Mouse (Mus musculus) kidney, postnatal 0 days (tissue): ENCODE measurements around the gene Tmem229a. TPM values are rescaled to one million over a fixed set of nuclear protein-coding genes. Genes with fewer than 3 reads are reported as not detected.

Experiments
- ATAC-seq: fragments of 200-750 bp; cut with Nextera tagmentation; replicated peaks from 2 replicates; pipeline ENCODE4 v1.8.0; 2017; ENCODE audit warnings: low read depth, moderate number of reproducible peaks, moderate TSS enrichment, moderate library complexity; ENCODE audit not compliant: low FRiP score
- DNase-seq: peaks from one replicate; pipeline ENCODE4 v3.0.0-alpha.2; 2016; ENCODE audit warnings: low spot score
- H3K27ac ChIP-seq: fragments of 300-500 bp; sonication (generic); 2 replicates; pipeline ENCODE4 v1.5.1; 2014; ENCODE audit warnings: mild to moderate bottlenecking
- H3K27me3 ChIP-seq: fragments of 300-500 bp; sonication (generic); 2 replicates; pipeline ENCODE4 v1.6.1; 2014; ENCODE audit warnings: low read length, mixed read lengths; ENCODE audit not compliant: insufficient read depth
- H3K36me3 ChIP-seq: fragments of 300-500 bp; sonication (generic); 2 replicates; pipeline ENCODE4 v1.6.1; 2014; ENCODE audit warnings: low read length, mixed read lengths; ENCODE audit not compliant: insufficient read depth
- H3K4me1 ChIP-seq: fragments of 300-500 bp; sonication (generic); replicated peaks from 2 replicates; pipeline ENCODE4 v1.6.1; 2014; ENCODE audit warnings: antibody characterized with exemption, low read length, mixed read lengths; ENCODE audit not compliant: insufficient read depth
- H3K4me2 ChIP-seq: fragments of 300-500 bp; sonication (generic); 2 replicates; pipeline ENCODE4 v1.6.1; 2014; ENCODE audit warnings: mild to moderate bottlenecking, low read length, moderate library complexity, mixed read lengths
- H3K4me3 ChIP-seq: fragments of 300-500 bp; sonication (generic); replicated peaks from 2 replicates; pipeline ENCODE4 v1.5.1; 2014; ENCODE audit warnings: low read depth, low read length
- H3K9ac ChIP-seq: fragments of 300-500 bp; sonication (generic); 2 replicates; pipeline ENCODE4 v1.6.1; 2014; ENCODE audit warnings: low read depth, low read length
- H3K9me3 ChIP-seq: fragments of 300-500 bp; sonication (generic); replicated peaks from 2 replicates; pipeline ENCODE4 v1.6.1; 2016; ENCODE audit warnings: low read length, inconsistent platforms, mixed read lengths
- CTCF ChIP-seq: IDR thresholded peaks from 2 replicates; pipeline ENCODE4 v1.5.1; 2016; ENCODE audit warnings: antibody characterized with exemption, low read depth, mild to moderate bottlenecking, moderate library complexity
- WGBS: fragments of 180-500 bp; shearing (Covaris S2); extraction: QIAGEN DNeasy Blood & Tissue Kit; methylation state at CpG from one replicate; pipeline ENCODE4 v1.1.7; 2014; 5-methylcytosine and 5-hydroxymethylcytosine counted together
- polyA plus RNA-seq: library from polyadenylated mRNA; unstranded; fragments of >200 nt; fragmentation: Nextera tagmentation; extraction: Ambion mirVana; gene quantifications from 2 replicates; pipeline ENCODE4 v1.2.1, GENCODE M21; 2015

The Tmem229a gene
- polyA plus RNA-seq, 1 experiment from 2014 or later = 20.8 TPM

- TF ChIP-seq CTCF = no peak
Measured at GRCm38 (mm10) chr6:24950669-24951068, 5.4 kb downstream of the Tmem229a start.

GRCm38 (mm10) chr6:24925076-24925785 is 30.9 kb downstream of the Tmem229a start:
- DNase-seq = no peak
- Histone ChIP-seq H3K4me3 (no peak overlapping the region), H3K36me3 (no peaks in the 10 kb centered on the region), H3K9ac (no peak overlapping the region), H3K4me1 (no peaks in the 10 kb centered on the region), H3K27me3 (no peaks in the 10 kb centered on the region), H3K9me3 (no peaks in the 10 kb centered on the region; the same call in 1 of the 2 replicates), H3K4me2 (no peak overlapping the region), H3K27ac (no peak overlapping the region)
- no peak for ATAC-seq
- 89% methylated on average over 11 of the region's 11 CpGs for WGBS
- no peak for TF ChIP-seq CTCF

More at GRCm38 (mm10) chr6:24950669-24951068, 5.4 kb downstream of the Tmem229a start:
- Histone ChIP-seq H3K27me3 (no peaks in the 10 kb centered on the region), H3K4me2 (no peak overlapping the region), H3K9me3 (no peaks in the 10 kb centered on the region), H3K4me3 (no peak overlapping the region), H3K27ac (no peak overlapping the region), H3K9ac (no peak overlapping the region), H3K36me3 (no peaks in the 10 kb centered on the region), H3K4me1 (0 out of 2 replicates have a peak, but pooled peaks cover 6% of the 10 kb centered on the region)
- WGBS = 83% methylated on average over 2 of the region's 2 CpGs
- ATAC-seq = no peak
- no peak for DNase-seq

DNA sequence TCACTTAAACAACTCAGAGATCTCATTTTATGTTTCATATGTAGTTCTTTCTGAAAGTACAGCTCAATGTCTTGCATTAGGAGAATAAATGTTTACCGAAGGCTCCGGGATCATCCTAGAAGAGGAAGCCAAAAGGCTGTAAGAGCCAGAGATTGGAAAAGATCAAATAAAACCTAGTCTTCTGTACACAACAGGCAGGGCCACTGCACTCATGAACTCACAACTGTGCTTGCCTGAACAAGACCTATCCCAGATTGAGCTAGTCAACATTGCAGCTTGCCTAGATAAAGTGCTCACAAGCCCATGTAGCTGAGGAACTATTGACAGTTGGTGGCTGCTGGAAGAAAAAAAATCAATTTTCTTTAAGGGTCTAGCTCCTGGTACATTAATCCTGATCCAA is 42.5 kb downstream of the Tmem229a start:
- Histone ChIP-seq H3K9me3 (no peaks in the 10 kb centered on the region), H3K27ac (no peak overlapping the region), H3K4me1 (no peaks in the 10 kb centered on the region), H3K4me3 (no peak overlapping the region), H3K4me2 (no peak overlapping the region), H3K36me3 (no peaks in the 10 kb centered on the region), H3K27me3 (no peaks in the 10 kb centered on the region), H3K9ac (no peak overlapping the region)
- TF ChIP-seq CTCF = no peak
- DNase-seq (no peak), ATAC-seq (no peak)
- 89% methylated on average over 2 of the region's 2 CpGs for WGBS

- H3K36me3 ChIP-seq = no peaks in the 10 kb centered on the region
- H3K9ac ChIP-seq = no peak overlapping the region
- no peaks in the 10 kb centered on the region for H3K4me1 ChIP-seq
- no peak overlapping the region for H3K4me2 ChIP-seq
- no peak overlapping the region for H3K4me3 ChIP-seq
- peak overlapping the region; percentile 54; the same call in 1 of the 2 replicates for H3K27ac ChIP-seq
- H3K27me3 ChIP-seq = no peaks in the 10 kb centered on the region
- no peak for TF ChIP-seq CTCF
- peak; percentile 81; the same call in 1 of the 2 replicates for ATAC-seq
- no peaks in the 10 kb centered on the region for H3K9me3 ChIP-seq
- peak; percentile 24 for DNase-seq
Measured at GRCm38 (mm10) chr6:24910728-24911105, 45.4 kb downstream of the Tmem229a start.

DNA sequence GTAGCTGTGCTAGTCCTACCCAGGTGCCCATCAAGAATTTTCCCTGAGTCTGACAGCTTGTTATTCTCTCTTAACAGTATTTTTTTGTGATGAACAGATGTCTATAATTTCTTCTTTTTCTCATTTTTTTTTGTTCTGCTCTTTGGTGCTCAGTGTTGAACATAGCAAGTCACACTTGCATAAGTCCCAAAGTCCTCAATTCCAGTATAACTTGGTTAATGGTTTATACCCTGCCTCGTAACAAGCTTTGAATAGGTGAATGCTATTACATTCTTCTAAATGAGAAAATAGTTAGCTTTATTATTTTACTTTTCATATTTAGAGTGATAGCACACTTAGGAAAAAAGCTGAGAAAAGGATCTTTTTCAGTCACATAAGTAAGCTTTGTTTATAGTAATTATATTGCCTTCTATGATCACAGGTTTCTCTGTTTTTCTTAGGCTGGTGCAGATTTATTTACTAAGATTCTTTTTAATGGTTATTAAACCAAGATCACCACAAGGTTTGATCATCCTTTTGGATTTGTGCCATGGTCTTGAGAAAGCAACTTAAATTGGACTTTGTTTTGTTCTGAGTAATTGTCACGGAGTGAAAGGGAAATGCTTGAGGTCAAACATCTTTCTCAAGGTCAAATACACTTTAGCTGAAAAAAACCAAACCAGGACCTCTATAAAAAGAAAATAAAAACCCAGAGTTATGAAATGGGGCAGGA is 45.9 kb downstream of the Tmem229a start:
- WGBS = 48% methylated on average over 2 of the region's 2 CpGs
- Histone ChIP-seq H3K4me2 (no peak overlapping the region), H3K9ac (no peak overlapping the region), H3K27ac (0 out of 2 replicates have a peak overlapping the region, but pooled peaks have one; percentile 36), H3K36me3 (no peaks in the 10 kb centered on the region), H3K9me3 (no peaks in the 10 kb centered on the region), H3K27me3 (no peaks in the 10 kb centered on the region), H3K4me3 (no peak overlapping the region), H3K4me1 (no peaks in the 10 kb centered on the region)
- no peak for TF ChIP-seq CTCF
- DNase-seq (no peak), ATAC-seq (peak; percentile 68; the same call in 1 of the 2 replicates)

GRCm38 (mm10) chr6:24907824-24908223 is 48.3 kb downstream of the Tmem229a start:
- H3K27me3 ChIP-seq = no peaks in the 10 kb centered on the region
- H3K9ac ChIP-seq = no peak overlapping the region
- no peak for ATAC-seq
- H3K9me3 ChIP-seq = no peaks in the 10 kb centered on the region
- no peaks in the 10 kb centered on the region for H3K4me1 ChIP-seq
- H3K36me3 ChIP-seq = no peaks in the 10 kb centered on the region
- no peak for TF ChIP-seq CTCF
- H3K4me2 ChIP-seq = no peak overlapping the region
- DNase-seq = no peak
- H3K4me3 ChIP-seq = no peak overlapping the region
- no peak overlapping the region for H3K27ac ChIP-seq
- 82% methylated on average over 2 of the region's 2 CpGs for WGBS
